Mouse (Mus musculus) ES-Bruce4 (cell line): ENCODE measurements around the gene Hist1h2bl. TPM values are rescaled to one million over a fixed set of nuclear protein-coding genes. Genes with fewer than 3 reads are reported as not detected.
A peak's percentile ranks its signal among the peaks of the same experiment; 100 is the strongest.

Experiments used
- H3K27ac ChIP-seq: 2 replicates; pipeline ENCODE4 v1.5.1; 2012; ENCODE audit warnings: low read length, inconsistent platforms; ENCODE audit not compliant: insufficient read depth
- H3K27me3 ChIP-seq: 2 replicates; pipeline ENCODE4 v1.6.1; 2012; ENCODE audit warnings: mild to moderate bottlenecking, low read length, inconsistent platforms; ENCODE audit not compliant: control insufficient read depth, poor library complexity, insufficient read depth, severe bottlenecking
- H3K36me3 ChIP-seq: 2 replicates; pipeline ENCODE4 v1.6.1; 2012; ENCODE audit warnings: inconsistent platforms, mild to moderate bottlenecking, low read length, moderate library complexity; ENCODE audit not compliant: control insufficient read depth, poor library complexity, insufficient read depth, severe bottlenecking
- H3K4me1 ChIP-seq: one replicate; pipeline ENCODE4 v1.8.1; 2011; ENCODE audit warnings: low read length; ENCODE audit not compliant: control insufficient read depth, insufficient read depth
- H3K4me3 ChIP-seq: 2 replicates; pipeline ENCODE4 v1.5.1; 2011; ENCODE audit warnings: low read depth, mild to moderate bottlenecking, low read length
- H3K9ac ChIP-seq: 2 replicates; pipeline ENCODE4 v1.6.1; 2012; ENCODE audit warnings: low read depth, mild to moderate bottlenecking, inconsistent platforms; ENCODE audit not compliant: poor library complexity, severe bottlenecking
- H3K9me3 ChIP-seq: replicated peaks from 2 replicates; pipeline ENCODE4 v1.6.1; 2012; ENCODE audit warnings: mild to moderate bottlenecking, low read length, inconsistent platforms; ENCODE audit not compliant: control insufficient read depth, poor library complexity, insufficient read depth, severe bottlenecking
- CTCF ChIP-seq: IDR thresholded peaks from one replicate; pipeline ENCODE4 v1.8.1; 2011; ENCODE audit warnings: low read depth, low read length
- EP300 ChIP-seq: IDR thresholded peaks from 2 replicates; pipeline ENCODE4 v1.6.1; 2011; ENCODE audit warnings: low read depth, low read length; ENCODE audit not compliant: insufficient read depth
- POLR2A ChIP-seq: IDR thresholded peaks from one replicate; pipeline ENCODE4 v1.8.1; 2011; ENCODE audit warnings: low read length; ENCODE audit not compliant: insufficient read depth
- polyA plus RNA-seq: library from polyadenylated mRNA; stranded (reverse); fragments of >200 nt; gene quantifications from 2 replicates; pipeline ENCODE4 v1.2.4, GENCODE M21; 2011; ENCODE audit warnings: low read depth; ENCODE audit not compliant: missing spikeins, insufficient read depth, insufficient read length

Hist1h2bl gene
- polyA plus RNA-seq, 1 experiment: 27.2 TPM

GRCm38 (mm10) chr13:21710821-21711525 lies 5.0 kb downstream of the Hist1h2bl start:
- H3K27me3 ChIP-seq: no peaks in the 10 kb centered on the region
- H3K27ac ChIP-seq: no peak overlapping the region
- H3K9me3 ChIP-seq: no peaks in the 10 kb centered on the region
- 0 out of 2 replicates have a peak, but pooled peaks have one; percentile 12 for TF ChIP-seq EP300
- no peak for TF ChIP-seq POLR2A
- TF ChIP-seq CTCF: no peak
- no peaks in the 10 kb centered on the region for H3K4me1 ChIP-seq
- no peaks in the 10 kb centered on the region for H3K36me3 ChIP-seq
- H3K4me3 ChIP-seq: peak overlapping the region; percentile 90
- H3K9ac ChIP-seq: peak overlapping the region; percentile 78

DNA sequence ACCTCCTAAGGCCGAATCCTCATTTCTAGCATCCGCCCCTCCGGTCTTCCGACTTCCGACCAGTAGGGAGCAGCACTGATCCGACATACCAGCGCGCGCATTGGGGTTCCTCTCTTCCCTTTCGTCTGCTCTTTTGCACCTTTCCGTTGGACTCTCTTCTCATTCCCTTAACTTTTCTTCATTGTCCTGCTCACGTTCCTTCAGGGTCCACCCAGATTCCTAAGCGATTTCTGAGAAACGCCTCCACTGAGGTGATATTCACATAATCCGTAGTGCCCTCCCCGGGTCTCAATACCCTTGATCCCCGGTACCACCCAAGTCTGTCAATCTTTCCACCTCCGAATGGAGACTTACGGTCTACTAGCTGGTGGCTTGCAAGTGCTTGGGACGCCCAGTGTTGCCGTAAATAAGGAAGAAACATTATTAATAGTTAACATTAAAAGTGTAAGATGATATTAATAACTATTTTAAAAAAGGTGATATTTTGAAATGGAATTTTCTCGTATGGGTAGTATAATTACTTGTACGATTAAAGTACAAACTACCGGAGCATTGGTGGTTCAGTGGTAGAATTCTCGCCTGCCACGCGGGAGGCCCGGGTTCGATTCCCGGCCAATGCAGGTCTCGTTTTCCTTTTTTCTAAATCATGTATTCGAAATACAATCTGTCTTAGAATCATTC lies 5.8 kb downstream of the Hist1h2bl start:
- H3K36me3 ChIP-seq: no peaks in the 10 kb centered on the region
- H3K9me3 ChIP-seq: no peaks in the 10 kb centered on the region
- H3K27me3 ChIP-seq: no peaks in the 10 kb centered on the region
- no peaks in the 10 kb centered on the region for H3K4me1 ChIP-seq
- no peak for TF ChIP-seq EP300
- no peak for TF ChIP-seq POLR2A
- peak; percentile 78 for TF ChIP-seq CTCF
- H3K4me3 ChIP-seq: peak overlapping the region; percentile 89
- H3K9ac ChIP-seq: peak overlapping the region; percentile 66
- peak overlapping the region; percentile 86 for H3K27ac ChIP-seq

- Histone ChIP-seq H3K4me3 (no peak overlapping the region), H3K36me3 (no peaks in the 10 kb centered on the region), H3K27ac (no peak overlapping the region), H3K4me1 (no peaks in the 10 kb centered on the region), H3K9me3 (no peaks in the 10 kb centered on the region), H3K27me3 (no peaks in the 10 kb centered on the region), H3K9ac (no peak overlapping the region)
- TF ChIP-seq EP300 (no peak), POLR2A (no peak), CTCF (no peak)
These were observed 9.3 kb downstream of the Hist1h2bl start for GRCm38 (mm10) chr13:21706669-21707068.

DNA sequence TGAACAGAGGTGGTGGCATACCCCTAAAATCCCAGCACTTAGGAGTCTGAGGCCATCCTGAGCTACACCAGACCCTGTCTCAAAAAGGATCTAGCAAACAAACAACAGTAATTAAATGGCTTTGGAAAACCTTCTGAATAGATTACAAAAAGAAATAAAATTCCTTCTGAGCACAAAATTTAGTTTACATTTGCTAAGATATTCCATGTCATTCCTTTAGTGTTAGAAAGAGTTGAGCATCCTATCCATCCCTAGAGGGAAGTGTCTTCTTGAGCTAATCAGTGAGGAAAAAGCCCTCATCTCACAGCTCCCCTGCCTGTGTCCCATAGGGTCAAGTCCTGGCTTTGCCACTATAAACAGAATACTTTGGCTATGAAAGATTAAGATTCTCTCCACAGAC lies 18.1 kb downstream of the Hist1h2bl start, which contains the start of gene Olfr1359:
Olfr1359 (plus strand) TSS at position 301 of the 400 bp plus-strand sequence.
- Histone ChIP-seq H3K27ac (no peak within 1 kb of the TSS), H3K9me3 (no peaks in the 10 kb centered on the region), H3K4me1 (no peaks in the 10 kb centered on the region), H3K4me3 (no peak within 1 kb of the TSS), H3K36me3 (no peaks in the 10 kb centered on the region), H3K9ac (no peak within 1 kb of the TSS), H3K27me3 (no peaks in the 10 kb centered on the region)
- TF ChIP-seq POLR2A: no peak
- no peak for TF ChIP-seq CTCF
- TF ChIP-seq EP300: no peak

DNA sequence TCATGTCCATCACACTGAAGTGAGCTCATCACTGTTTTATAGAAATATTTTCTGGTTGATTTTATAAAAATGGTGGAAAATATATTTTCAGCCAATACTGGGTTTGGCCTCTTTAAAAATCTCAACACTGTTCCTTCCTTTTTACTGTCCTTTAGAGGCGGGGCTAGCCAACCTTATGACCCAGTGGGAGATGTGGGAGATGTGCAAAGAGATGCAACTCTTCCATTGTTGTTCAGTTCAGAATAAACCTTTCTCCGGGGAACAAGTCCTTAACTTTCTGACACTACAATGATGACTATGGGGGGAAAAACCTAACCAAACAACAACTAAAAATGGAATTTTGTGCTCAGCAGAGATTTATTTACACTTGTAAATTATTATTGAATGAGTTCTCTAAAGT lies 38.6 kb downstream of the Hist1h2bl start, which contains the start of gene Olfr1360:
Olfr1360 (minus strand) TSS at position 101 of the 400 bp plus-strand sequence.
- no peaks in the 10 kb centered on the region for H3K27me3 ChIP-seq
- no peaks in the 10 kb centered on the region for H3K36me3 ChIP-seq
- no peaks in the 10 kb centered on the region for H3K9me3 ChIP-seq
- no peak within 1 kb of the TSS for H3K4me3 ChIP-seq
- no peaks in the 10 kb centered on the region for H3K4me1 ChIP-seq
- no peak within 1 kb of the TSS for H3K27ac ChIP-seq
- TF ChIP-seq EP300 (no peak), CTCF (no peak), POLR2A (no peak)
- H3K9ac ChIP-seq: no peak within 1 kb of the TSS

Other genes with a start within 250 kb of the Hist1h2bl start
- gene Nkapl, start 247.6 kb downstream of the Hist1h2bl start, polyA plus RNA-seq: 0.55 TPM in 1 of 2 replicates, not detected in the other
- gene Zkscan4, start 237.2 kb downstream of the Hist1h2bl start, polyA plus RNA-seq: 0.58 and 0.59 TPM in 2 replicates
- gene Gm10065, start 236.7 kb downstream of the Hist1h2bl start, polyA plus RNA-seq: not detected in 2 replicates
- 0.52 TPM in 1 of 2 replicates, not detected in the other for gene AK157302, start 220.9 kb downstream of the Hist1h2bl start, polyA plus RNA-seq
- 3.2 and 7.4 TPM in 2 replicates for gene Gm11273, start 214.7 kb downstream of the Hist1h2bl start, polyA plus RNA-seq
- 15.2 and 16.1 TPM in 2 replicates for gene Zkscan8, start 185.0 kb downstream of the Hist1h2bl start, polyA plus RNA-seq
- not detected in 2 replicates for gene Olfr1366, start 173.3 kb downstream of the Hist1h2bl start, polyA plus RNA-seq
- gene Olfr1535, start 156.2 kb downstream of the Hist1h2bl start, polyA plus RNA-seq: 0.15 and 0.23 TPM in 2 replicates
- not detected in 2 replicates for gene Olfr1364, start 134.4 kb downstream of the Hist1h2bl start, polyA plus RNA-seq
- gene Olfr1362, start 102.1 kb downstream of the Hist1h2bl start, polyA plus RNA-seq: not detected in 2 replicates
- gene Olfr11, start 73.6 kb downstream of the Hist1h2bl start, polyA plus RNA-seq: not detected in 2 replicates
- not detected in 2 replicates for gene Olfr1361, start 52.8 kb downstream of the Hist1h2bl start, polyA plus RNA-seq
- gene Olfr1360, start 38.7 kb downstream of the Hist1h2bl start, polyA plus RNA-seq: not detected in 2 replicates
- gene Olfr1359, start 18.0 kb downstream of the Hist1h2bl start, polyA plus RNA-seq: not detected in 2 replicates
- 3.6 TPM in 1 of 2 replicates, not detected in the other for gene Hist1h2ai, start 279 bp upstream of the Hist1h2bl start, polyA plus RNA-seq
- 25.3 and 31.8 TPM in 2 replicates for gene Hist1h3h, start 1.5 kb upstream of the Hist1h2bl start, polyA plus RNA-seq
- 14.2 and 21.7 TPM in 2 replicates for gene Hist1h2bm, start 5.9 kb upstream of the Hist1h2bl start, polyA plus RNA-seq
- 8.2 and 13.4 TPM in 2 replicates for gene Hist1h4j, start 18.9 kb upstream of the Hist1h2bl start, polyA plus RNA-seq
- gene Hist1h4k, start 34.4 kb upstream of the Hist1h2bl start, polyA plus RNA-seq: 16.3 and 17.1 TPM in 2 replicates
- gene Hist1h2ak, start 37.7 kb upstream of the Hist1h2bl start, polyA plus RNA-seq: 6.7 and 7.5 TPM in 2 replicates
- 19.3 and 20.7 TPM in 2 replicates for gene Hist1h2bn, start 38.0 kb upstream of the Hist1h2bl start, polyA plus RNA-seq
- 7.4 and 9.2 TPM in 2 replicates for gene Hist1h1b, start 64.5 kb upstream of the Hist1h2bl start, polyA plus RNA-seq
- not detected in 2 replicates for gene Hist1h3i, start 67.2 kb upstream of the Hist1h2bl start, polyA plus RNA-seq
- not detected in 2 replicates for gene Hist1h2an, start 71.1 kb upstream of the Hist1h2bl start, polyA plus RNA-seq
- gene Hist1h2bp, start 71.3 kb upstream of the Hist1h2bl start, polyA plus RNA-seq: 2.5 TPM in 1 of 2 replicates, not detected in the other
- gene Hist1h2bq, start 94.1 kb upstream of the Hist1h2bl start, polyA plus RNA-seq: 16.9 and 28.4 TPM in 2 replicates
- not detected in 2 replicates for gene Hist1h2ao, start 94.3 kb upstream of the Hist1h2bl start, polyA plus RNA-seq
- 12.0 and 17.7 TPM in 2 replicates for gene Hist1h4m, start 95.6 kb upstream of the Hist1h2bl start, polyA plus RNA-seq
- gene Hist1h4n, start 116.1 kb upstream of the Hist1h2bl start, polyA plus RNA-seq: 16.5 and 26.2 TPM in 2 replicates
- 47.5 and 51.1 TPM in 2 replicates for gene Hist1h2ap, start 117.4 kb upstream of the Hist1h2bl start, polyA plus RNA-seq
- 18.1 and 27.4 TPM in 2 replicates for gene Hist1h2br, start 117.6 kb upstream of the Hist1h2bl start, polyA plus RNA-seq
- 8.1 and 11.5 TPM in 2 replicates for gene Zfp184, start 229.0 kb upstream of the Hist1h2bl start, polyA plus RNA-seq